Mouse (Mus musculus) neural tube, embryonic 14.5 days (tissue): ENCODE results near the gene Ifit3. TPM values are rescaled to one million over a fixed set of nuclear protein-coding genes. Genes with fewer than 3 reads are reported as not detected.

ENCODE experiments used
- ATAC-seq: fragments of 200-750 bp; cut with Nextera tagmentation; 2 replicates; pipeline ENCODE4 v1.8.0; 2017; ENCODE audit warnings: low read depth, mild to moderate bottlenecking, moderate TSS enrichment, moderate library complexity
- H3K27ac ChIP-seq: fragments of 300-500 bp; sonication (generic); 2 replicates; pipeline ENCODE4 v1.5.1; 2014; ENCODE audit warnings: low read depth, mild to moderate bottlenecking, control low read depth, low read length, moderate library complexity, mixed read lengths
- H3K27me3 ChIP-seq: fragments of 300-500 bp; sonication (generic); 2 replicates; pipeline ENCODE4 v1.6.1; 2014; ENCODE audit warnings: low read length; ENCODE audit not compliant: control insufficient read depth, insufficient read depth
- H3K36me3 ChIP-seq: fragments of 300-500 bp; sonication (generic); 2 replicates; pipeline ENCODE4 v1.6.1; 2014; ENCODE audit warnings: low read length, mixed read lengths; ENCODE audit not compliant: control insufficient read depth, insufficient read depth
- H3K4me1 ChIP-seq: fragments of 300-500 bp; sonication (generic); 2 replicates; pipeline ENCODE4 v1.6.1; 2014; ENCODE audit warnings: low read length; ENCODE audit not compliant: control insufficient read depth, insufficient read depth
- H3K4me2 ChIP-seq: fragments of 300-500 bp; sonication (generic); 2 replicates; pipeline ENCODE4 v1.6.1; 2014; ENCODE audit warnings: mild to moderate bottlenecking, low read depth, low read length, control low read depth
- H3K4me3 ChIP-seq: fragments of 300-500 bp; sonication (generic); 2 replicates; pipeline ENCODE4 v1.5.1; 2014; ENCODE audit warnings: low read depth, low read length, control low read depth, mixed read lengths
- H3K9ac ChIP-seq: fragments of 300-500 bp; sonication (generic); replicated peaks from 2 replicates; pipeline ENCODE4 v1.6.1; 2014; ENCODE audit warnings: low read depth, mild to moderate bottlenecking, control low read depth, low read length, mixed read lengths
- H3K9me3 ChIP-seq: fragments of 300-500 bp; sonication (generic); 2 replicates; pipeline ENCODE4 v1.6.1; 2016; ENCODE audit warnings: low read length; ENCODE audit not compliant: control insufficient read depth
- WGBS: fragments of 180-500 bp; shearing (Covaris S2); extraction: QIAGEN DNeasy Blood & Tissue Kit; methylation state at CpG from one replicate; pipeline ENCODE4 v1.1.7; 2014; 5-methylcytosine and 5-hydroxymethylcytosine counted together
- polyA plus RNA-seq: library from polyadenylated mRNA; unstranded; fragments of >200 nt; fragmentation: Nextera tagmentation; extraction: Ambion mirVana; gene quantifications from 2 replicates; pipeline ENCODE4 v1.2.1, GENCODE M21; 2014

The Ifit3 gene
- polyA plus RNA-seq, 1 experiment from 2014 or later, result 0.20 TPM

GRCm38 (mm10) chr19:34554061-34554460 is 29.3 kb upstream of the Ifit3 start:
- no peak for ATAC-seq
- no peak overlapping the region for H3K4me3 ChIP-seq
- no peaks in the 10 kb centered on the region for H3K9me3 ChIP-seq
- H3K36me3 ChIP-seq, result no peaks in the 10 kb centered on the region
- no peaks in the 10 kb centered on the region; the same call in 1 of the 2 replicates for H3K4me1 ChIP-seq
- H3K27ac ChIP-seq, result no peak overlapping the region
- H3K4me2 ChIP-seq, result no peak overlapping the region
- no peaks in the 10 kb centered on the region for H3K27me3 ChIP-seq
- H3K9ac ChIP-seq, result no peak overlapping the region

- H3K36me3 ChIP-seq, result no peaks in the 10 kb centered on the region
- no peak for ATAC-seq
- no peak overlapping the region for H3K4me2 ChIP-seq
- no peak overlapping the region for H3K27ac ChIP-seq
- H3K9ac ChIP-seq, result no peak overlapping the region
- H3K4me3 ChIP-seq, result no peak overlapping the region
- H3K4me1 ChIP-seq, result no peaks in the 10 kb centered on the region
- no peaks in the 10 kb centered on the region for H3K27me3 ChIP-seq
- no peaks in the 10 kb centered on the region for H3K9me3 ChIP-seq
- 80% methylated on average over 3 of the region's 3 CpGs for WGBS
These were observed 26.7 kb upstream of the Ifit3 start for GRCm38 (mm10) chr19:34556621-34557020.

GRCm38 (mm10) chr19:34562556-34562955 is 20.8 kb upstream of the Ifit3 start:
- no peaks in the 10 kb centered on the region for H3K36me3 ChIP-seq
- no peak overlapping the region for H3K4me2 ChIP-seq
- no peak overlapping the region for H3K27ac ChIP-seq
- ATAC-seq, result no peak
- no peak overlapping the region for H3K4me3 ChIP-seq
- H3K9me3 ChIP-seq, result no peaks in the 10 kb centered on the region
- H3K27me3 ChIP-seq, result no peaks in the 10 kb centered on the region
- H3K9ac ChIP-seq, result no peak overlapping the region
- no peaks in the 10 kb centered on the region for H3K4me1 ChIP-seq

- Histone ChIP-seq H3K27me3 (no peaks in the 10 kb centered on the region), H3K9ac (no peak overlapping the region), H3K27ac (no peak overlapping the region), H3K4me3 (no peak overlapping the region), H3K4me1 (no peaks in the 10 kb centered on the region), H3K4me2 (no peak overlapping the region), H3K9me3 (no peaks in the 10 kb centered on the region), H3K36me3 (no peaks in the 10 kb centered on the region)
- WGBS, result 85% methylated on average over 1 of the region's 1 CpGs
- no peak for ATAC-seq
These were observed 17.1 kb upstream of the Ifit3 start for GRCm38 (mm10) chr19:34566178-34566784.

GRCm38 (mm10) chr19:34568988-34569895 is 14.1 kb upstream of the Ifit3 start:
- Histone ChIP-seq H3K27me3 (no peaks in the 10 kb centered on the region), H3K4me2 (no peak overlapping the region), H3K4me1 (no peaks in the 10 kb centered on the region), H3K9ac (no peak overlapping the region), H3K27ac (no peak overlapping the region), H3K9me3 (no peaks in the 10 kb centered on the region), H3K36me3 (no peaks in the 10 kb centered on the region), H3K4me3 (no peak overlapping the region)
- WGBS, result 78% methylated on average over 7 of the region's 7 CpGs
- ATAC-seq, result no peak

GRCm38 (mm10) chr19:34569896-34570476 is 13.3 kb upstream of the Ifit3 start:
- no peak overlapping the region for H3K27ac ChIP-seq
- no peaks in the 10 kb centered on the region for H3K4me1 ChIP-seq
- no peak for ATAC-seq
- no peak overlapping the region for H3K4me3 ChIP-seq
- H3K9me3 ChIP-seq, result no peaks in the 10 kb centered on the region
- H3K36me3 ChIP-seq, result no peaks in the 10 kb centered on the region
- H3K27me3 ChIP-seq, result no peaks in the 10 kb centered on the region
- no peak overlapping the region for H3K9ac ChIP-seq
- no peak overlapping the region for H3K4me2 ChIP-seq
- WGBS, result 75% methylated on average over 4 of the region's 4 CpGs

- Histone ChIP-seq H3K27ac (no peak overlapping the region), H3K9me3 (no peaks in the 10 kb centered on the region), H3K4me2 (no peak overlapping the region), H3K4me3 (no peak overlapping the region), H3K9ac (no peak overlapping the region), H3K36me3 (no peaks in the 10 kb centered on the region), H3K27me3 (no peaks in the 10 kb centered on the region), H3K4me1 (no peaks in the 10 kb centered on the region)
- peak; percentile 86; the same call in 1 of the 2 replicates for ATAC-seq
- 59% methylated on average over 1 of the region's 1 CpGs for WGBS
These were observed 12.3 kb upstream of the Ifit3 start for GRCm38 (mm10) chr19:34571080-34571479.

GRCm38 (mm10) chr19:34573650-34574049 is 9.7 kb upstream of the Ifit3 start:
- Histone ChIP-seq H3K27me3 (no peaks in the 10 kb centered on the region), H3K9ac (no peak overlapping the region), H3K9me3 (no peaks in the 10 kb centered on the region), H3K4me2 (no peak overlapping the region), H3K4me1 (no peaks in the 10 kb centered on the region), H3K4me3 (no peak overlapping the region), H3K27ac (no peak overlapping the region), H3K36me3 (no peaks in the 10 kb centered on the region)
- ATAC-seq, result no peak
- 92% methylated on average over 5 of the region's 5 CpGs for WGBS

GRCm38 (mm10) chr19:34577121-34577520 is 6.2 kb upstream of the Ifit3 start:
- no peak overlapping the region for H3K27ac ChIP-seq
- 86% methylated on average over 1 of the region's 1 CpGs for WGBS
- H3K4me1 ChIP-seq, result no peaks in the 10 kb centered on the region
- no peaks in the 10 kb centered on the region for H3K9me3 ChIP-seq
- no peak overlapping the region for H3K9ac ChIP-seq
- no peaks in the 10 kb centered on the region for H3K36me3 ChIP-seq
- ATAC-seq, result no peak
- no peak overlapping the region for H3K4me2 ChIP-seq
- H3K27me3 ChIP-seq, result no peaks in the 10 kb centered on the region
- H3K4me3 ChIP-seq, result no peak overlapping the region
